Comparison of ENCODE assay signal across 8 mouse cellular contexts in genomic region chr3:51963891-51964593, GRCm38 (mm10).
DNase-seq lines count a peak whose midpoint lies in the region; ATAC-seq and TF ChIP-seq lines count a peak whose summit lies in the region.
"Had no signal": no experiment of that assay in that cellular context is flagged by ENCODE, and none has a peak within 500 bp of the region (broad histone marks: within the 10 kb centered on the region; RNA-seq: fewer than 3 reads in every experiment).

No protein-coding gene starts in this region.

- H3K36me3 ChIP-seq in forebrain, postnatal 0 days (ENCODE audit: insufficient read depth) = no peaks in the 10 kb centered on the region
- no peaks in the 10 kb centered on the region for H3K36me3 ChIP-seq in midbrain, embryonic 10.5 days

- no peaks in the 10 kb centered on the region for H3K9me3 ChIP-seq in forebrain, postnatal 0 days (ENCODE audit: low read length)
- no peaks in the 10 kb centered on the region for H3K9me3 ChIP-seq in midbrain, embryonic 10.5 days (replicated peaks)

- TF ChIP-seq CTCF in forebrain, postnatal 0 days (IDR thresholded peaks at IDR 0.05; ENCODE audit: low read depth) = no peak

- peak overlapping the region; percentile 30 for H3K4me2 ChIP-seq in forebrain, postnatal 0 days (ENCODE audit: low read depth)

- 5% methylated on average over 4 of the region's 4 CpGs for WGBS in forebrain, postnatal 0 days
- 11% methylated on average over 4 of the region's 4 CpGs for WGBS in midbrain, embryonic 10.5 days

- DNase-seq in thymus, postnatal 0 days (ENCODE audit: low spot score) = peak; percentile 10
- no peak for DNase-seq in thymus, adult 18-20 months
- DNase-seq in forebrain, postnatal 0 days = peak; percentile 54
- peak; percentile 36 for DNase-seq in midbrain, embryonic 10.5 days (ENCODE audit: low spot score)
- DNase-seq in spleen, adult 12 weeks (ENCODE audit: low spot score) = no peak
- DNase-seq in Muller cell, postnatal 12 days (ENCODE audit: inconsistent ontology term) = no peak
- DNase-seq: cerebellum, postnatal 14 days had no signal

- peak overlapping the region; percentile 80 for H3K27ac ChIP-seq in forebrain, postnatal 0 days (ENCODE audit: low read depth, low read length)
- H3K27ac ChIP-seq in midbrain, embryonic 10.5 days (replicated peaks) = peak overlapping the region; percentile 87

- H3K4me3 ChIP-seq in forebrain, postnatal 0 days (ENCODE audit: low read depth, low read length) = no peak overlapping the region
- H3K4me3 ChIP-seq in midbrain, embryonic 10.5 days = no peak overlapping the region

- H3K4me1 ChIP-seq in forebrain, postnatal 0 days (ENCODE audit: insufficient read depth) = peaks cover 23% of the 10 kb centered on the region
- H3K4me1 ChIP-seq in midbrain, embryonic 10.5 days = peaks cover 42% of the 10 kb centered on the region

- H3K9ac ChIP-seq in forebrain, postnatal 0 days = peak overlapping the region; percentile 33; the same call in 1 of the 2 replicates

- H3K27me3 ChIP-seq in forebrain, postnatal 0 days (ENCODE audit: insufficient read depth, low read length) = no peaks in the 10 kb centered on the region
- no peaks in the 10 kb centered on the region for H3K27me3 ChIP-seq in midbrain, embryonic 10.5 days (ENCODE audit: low read depth, poor library complexity, severe bottlenecking)

- peak; percentile 88 for ATAC-seq in forebrain, postnatal 0 days
- no peak for ATAC-seq in erythroblast, adult 5-6 weeks (replicated peaks; ENCODE audit: low FRiP score, poor library complexity, severe bottlenecking)

Comparison
In these comparisons a context has a peak if more than half of its experiments do, and no peak if none do; other contexts are left out.
1. DNase-seq: peak in thymus, postnatal 0 days (single experiment), forebrain, postnatal 0 days (single experiment) and midbrain, embryonic 10.5 days (single experiment); none in thymus, adult 18-20 months (0 of 2), spleen, adult 12 weeks (single experiment) and Muller cell, postnatal 12 days (single experiment).